Mouse (Mus musculus): ENCODE measurements at regions not wholly inside any gene's neighbourhood (a gene's known extent, or its start where the extent isn't known, plus 50 kb on each side); places are given as distances from the start of the nearest gene placed in this dataset.
"Not testable (repeated sequence)": the region's sequence is repeated elsewhere in the genome, so short reads cannot be mapped to it uniquely, and the experiment has no call there.

DNA sequence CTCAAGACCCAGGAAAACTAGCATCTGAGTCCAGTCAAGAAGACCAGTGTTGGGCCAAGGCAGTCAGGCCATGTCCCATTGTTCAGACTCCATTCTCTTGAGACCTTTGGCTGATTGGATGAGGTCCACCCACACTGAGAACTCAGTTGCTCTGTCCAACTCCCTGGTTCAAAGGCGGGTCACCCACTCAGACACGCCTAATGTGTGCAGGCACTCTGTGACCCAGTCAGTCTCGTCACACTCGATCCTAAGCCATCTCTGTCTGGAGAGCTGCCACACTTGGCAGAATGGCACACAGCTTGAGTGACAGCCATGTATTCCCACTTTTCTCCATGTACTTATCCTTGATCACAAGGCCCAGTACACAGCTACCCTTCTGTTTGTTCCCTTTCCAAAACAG is 189.8 kb upstream of the Hs6st1 start:
- DNase-seq = no peak

DNA sequence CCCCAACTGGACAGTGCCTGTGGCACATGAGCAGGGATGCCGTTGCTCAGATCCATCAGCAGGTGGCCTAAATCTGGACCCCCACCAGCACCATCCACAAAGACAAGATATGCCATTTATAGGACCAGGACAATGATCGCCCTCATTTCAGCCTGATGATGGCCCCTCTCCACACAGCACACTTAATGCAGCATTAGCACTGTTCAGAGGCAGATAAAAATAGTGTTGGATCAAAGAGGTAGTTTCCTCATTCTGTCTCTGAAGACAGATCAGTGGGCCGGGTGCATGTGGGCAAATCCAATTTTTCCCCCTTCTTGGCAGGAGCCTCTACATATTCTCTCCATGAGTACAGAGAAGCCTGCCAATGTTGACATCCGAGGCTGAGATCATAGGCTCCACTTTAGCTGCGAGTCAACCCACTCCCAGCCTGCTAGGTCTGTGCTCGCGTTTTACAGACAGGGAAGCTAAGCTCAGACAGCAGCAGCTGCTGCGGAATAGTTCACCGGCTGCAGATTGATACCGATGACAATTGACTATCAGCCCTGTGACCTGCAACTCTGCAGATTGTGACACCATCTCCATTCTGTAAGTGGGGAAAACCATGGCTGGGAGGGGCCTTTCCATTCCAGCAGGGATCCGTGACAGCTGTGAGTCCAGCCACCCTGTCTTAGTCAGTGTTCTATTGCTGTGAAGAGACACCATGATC is 188.7 kb upstream of the Hs6st1 start:
- peak; percentile 60 to 83 for DNase-seq

DNA sequence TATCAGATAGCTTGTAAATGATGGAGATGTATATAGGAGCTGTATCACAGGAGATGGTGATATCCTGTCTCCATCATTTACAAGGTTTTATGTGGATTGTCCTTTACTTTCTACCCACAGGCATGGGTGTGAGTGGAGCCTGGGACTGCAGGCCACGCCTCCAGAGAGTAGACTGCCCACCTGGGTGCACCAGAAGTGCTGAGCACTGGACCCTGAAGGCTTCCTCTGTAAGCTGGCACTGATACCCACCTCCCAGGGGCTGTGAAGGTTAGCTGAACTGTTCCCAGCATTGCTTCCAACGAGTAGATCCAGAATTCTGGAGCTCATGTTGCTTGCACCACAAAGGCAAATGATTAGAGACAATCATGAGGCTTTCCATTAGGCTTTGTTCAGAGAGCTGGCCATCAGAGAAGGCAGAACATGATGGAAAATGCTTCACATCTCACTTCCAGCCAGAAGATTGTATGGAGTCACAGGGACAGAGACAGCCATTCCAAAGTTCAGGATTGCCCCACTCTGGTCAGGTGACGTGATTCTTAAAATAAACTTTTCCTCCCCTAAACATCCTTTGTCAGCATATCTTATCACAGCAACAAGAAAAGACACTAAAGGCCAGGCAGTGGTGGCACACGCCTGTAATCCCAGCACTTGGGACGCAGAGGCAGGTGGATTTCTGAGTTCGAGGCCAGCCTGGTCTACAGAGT is 187.5 kb upstream of the Hs6st1 start:
- no peak for DNase-seq

DNA sequence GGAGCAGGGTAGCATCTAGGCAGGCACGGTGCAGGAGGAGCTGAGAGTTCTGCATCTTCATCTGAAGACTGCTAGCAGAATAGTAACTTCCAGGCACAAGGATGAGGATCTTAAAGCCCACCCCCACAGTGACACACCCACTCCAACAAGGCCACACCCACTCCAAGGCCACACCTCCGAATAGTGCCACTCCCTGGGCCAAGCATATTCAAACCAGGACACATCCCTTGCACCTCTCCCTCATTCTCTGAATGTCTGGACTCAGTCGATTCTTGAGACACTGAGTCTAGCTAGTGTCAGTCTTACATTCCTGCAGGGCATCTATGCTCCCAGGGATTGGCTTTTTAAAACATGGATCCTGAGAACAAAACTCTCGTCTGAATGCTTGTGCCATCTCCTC is 186.7 kb upstream of the Hs6st1 start:
- no peak for DNase-seq

DNA sequence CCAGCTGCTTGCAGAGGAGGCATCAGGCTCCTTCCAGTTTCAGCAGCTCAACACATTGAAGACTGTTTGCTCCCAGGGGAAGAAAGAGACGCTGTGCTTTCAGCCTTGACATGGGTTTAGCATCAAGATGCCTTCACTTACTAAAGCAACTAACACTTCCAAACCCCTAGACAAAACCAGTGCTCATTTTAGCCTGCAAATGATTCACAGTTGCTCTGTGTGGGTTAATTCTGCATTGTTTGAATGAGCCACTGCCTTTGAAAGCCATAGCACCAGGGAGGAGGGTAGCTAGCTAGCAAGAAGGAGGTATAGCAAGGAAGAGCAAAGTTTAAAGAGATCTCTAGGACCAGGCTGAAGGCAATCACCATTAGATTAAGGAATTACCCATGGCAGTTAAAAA is 186.1 kb upstream of the Hs6st1 start:
- DNase-seq = no peak

DNA sequence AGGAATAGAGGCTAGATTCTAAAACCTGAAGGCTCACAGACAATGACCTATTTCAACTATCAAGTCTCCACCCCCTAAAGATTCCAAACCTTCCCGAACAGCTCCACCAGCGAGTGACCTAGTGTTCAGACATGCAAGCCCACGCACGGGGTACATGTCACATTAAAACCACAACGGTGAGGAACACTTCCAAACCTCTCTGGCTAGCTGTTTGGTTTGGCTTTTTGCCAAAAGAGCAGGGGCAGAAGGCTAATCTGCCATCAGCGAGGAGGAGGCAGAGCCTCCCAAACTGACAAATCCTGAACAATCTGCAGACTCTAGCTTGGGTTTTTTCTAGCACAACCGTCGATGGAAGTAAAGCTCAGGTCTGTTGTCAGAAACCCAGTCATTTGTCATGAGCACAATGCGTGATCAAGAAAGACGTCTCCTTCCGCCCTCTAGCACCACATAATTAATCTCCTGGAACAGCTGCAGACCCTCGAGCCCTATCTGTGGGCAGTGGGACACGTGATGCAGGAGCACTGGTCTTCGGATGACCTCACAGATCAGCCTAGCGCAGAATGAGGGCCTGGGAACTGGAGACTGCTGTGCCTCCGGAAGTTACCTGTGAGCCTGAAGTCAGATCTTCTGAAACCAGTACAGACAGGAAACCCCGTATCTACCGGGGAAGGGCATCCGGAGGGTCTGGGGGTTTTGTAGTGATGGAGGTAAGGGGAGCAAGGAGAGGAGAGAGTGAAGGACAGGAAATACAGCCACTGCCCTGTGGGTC is 178.3 kb upstream of the Hs6st1 start:
- no peak for DNase-seq

DNA sequence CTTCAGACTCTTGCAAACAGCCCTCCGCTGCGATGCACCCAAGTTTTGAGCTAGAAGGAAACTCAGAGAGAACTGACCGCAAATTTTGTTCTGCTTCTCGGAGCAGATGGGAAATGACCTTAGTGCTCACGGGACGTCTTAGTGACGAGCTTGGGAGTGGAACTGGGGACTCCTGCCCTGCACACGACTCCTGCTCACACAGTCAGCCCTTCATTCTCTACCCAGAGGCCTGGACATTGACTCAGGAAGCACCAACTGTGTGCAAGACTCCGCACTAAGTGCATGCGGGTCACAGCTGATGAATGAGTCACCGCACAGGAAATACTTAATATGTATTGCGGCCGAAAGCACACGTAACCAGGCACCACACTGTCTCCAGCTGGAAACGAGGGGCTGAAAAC is 177.7 kb upstream of the Hs6st1 start:
- DNase-seq = no peak

DNA sequence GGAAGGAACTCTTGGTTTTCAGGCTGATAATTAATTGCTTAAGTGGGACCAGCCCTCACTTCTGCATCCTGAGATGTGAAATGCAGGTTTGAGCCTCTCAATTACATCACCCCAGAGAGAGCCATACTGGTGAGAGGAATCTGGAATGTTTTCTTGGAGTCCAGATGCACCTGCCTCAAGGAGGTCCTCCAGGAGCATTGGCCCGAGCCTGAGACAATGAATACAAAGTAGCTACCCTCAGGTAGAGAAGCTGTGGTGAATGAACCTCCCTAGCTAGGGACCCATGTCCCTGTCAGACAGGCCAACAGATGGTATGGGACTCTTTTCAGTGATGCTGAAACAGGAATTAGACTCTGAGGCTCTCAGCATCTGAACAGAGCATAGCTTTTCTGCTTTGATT is 168.7 kb upstream of the Hs6st1 start:
- DNase-seq = no peak

DNA sequence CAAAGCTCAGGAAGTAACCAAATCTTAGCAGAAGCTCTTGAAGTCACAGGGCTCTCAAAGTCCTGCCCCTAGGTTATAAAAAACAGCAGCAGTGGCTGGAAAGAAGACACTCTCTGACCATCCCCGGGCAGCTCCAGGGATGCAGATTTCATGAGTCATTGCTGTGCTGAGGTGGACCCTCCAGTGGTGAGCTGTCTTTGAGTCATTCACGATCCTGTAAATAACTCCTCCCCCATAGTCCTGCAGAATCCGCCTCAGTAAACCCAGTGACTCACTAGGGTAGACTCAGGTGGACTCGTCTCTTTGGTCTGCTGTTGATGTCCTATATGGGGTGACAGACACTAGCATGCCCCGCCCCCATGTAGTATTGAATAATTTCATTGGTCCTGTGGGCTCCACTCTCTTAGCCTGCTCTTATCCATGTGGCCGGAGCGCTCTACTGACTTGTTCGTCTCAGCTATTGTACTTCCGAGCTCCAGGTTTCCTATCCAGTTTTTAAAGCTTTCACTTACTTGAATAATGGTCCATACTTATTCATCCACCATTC is 164.1 kb upstream of the Hs6st1 start:
- DNase-seq = no peak

DNA sequence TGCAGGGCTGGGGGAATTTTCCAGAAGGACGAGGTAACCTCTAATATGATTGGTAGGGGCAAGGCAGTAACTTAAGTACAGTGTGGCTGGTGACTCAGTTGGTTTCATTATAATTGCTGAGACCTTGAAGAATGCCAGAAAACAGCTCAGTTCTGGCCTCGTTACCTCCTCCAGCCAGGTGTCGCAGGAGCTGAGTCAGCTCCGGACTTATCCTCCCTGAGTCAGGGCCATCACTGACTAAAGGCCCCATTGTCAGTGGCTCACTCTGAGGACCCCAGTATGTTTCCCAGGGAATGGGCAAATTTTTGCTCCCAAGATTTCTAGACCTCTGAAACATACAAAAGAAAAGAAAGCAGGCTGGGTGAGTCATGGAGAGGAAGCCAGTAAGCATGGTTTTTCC is 154.6 kb upstream of the Hs6st1 start:
- DNase-seq = no peak

DNA sequence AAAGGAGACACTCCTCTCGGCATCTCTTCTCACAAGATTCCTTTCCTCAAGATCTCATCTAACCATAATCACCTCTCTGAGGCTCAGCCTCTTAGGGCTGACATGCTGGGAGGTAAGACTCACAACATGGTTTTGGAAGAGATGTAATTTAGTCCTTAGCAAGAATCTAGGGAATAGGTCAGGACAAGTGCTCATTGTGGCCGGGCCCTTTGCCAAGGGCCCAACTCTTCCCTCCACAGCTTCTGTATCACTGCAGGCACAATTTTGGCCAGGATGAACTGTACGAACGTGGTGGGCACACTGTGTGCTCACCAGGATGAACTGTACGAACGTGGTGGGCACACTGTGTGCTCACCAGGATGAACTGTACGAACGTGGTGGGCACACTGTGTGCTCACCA is 154.0 kb upstream of the Hs6st1 start:
- not testable (repeated sequence) for DNase-seq

DNA sequence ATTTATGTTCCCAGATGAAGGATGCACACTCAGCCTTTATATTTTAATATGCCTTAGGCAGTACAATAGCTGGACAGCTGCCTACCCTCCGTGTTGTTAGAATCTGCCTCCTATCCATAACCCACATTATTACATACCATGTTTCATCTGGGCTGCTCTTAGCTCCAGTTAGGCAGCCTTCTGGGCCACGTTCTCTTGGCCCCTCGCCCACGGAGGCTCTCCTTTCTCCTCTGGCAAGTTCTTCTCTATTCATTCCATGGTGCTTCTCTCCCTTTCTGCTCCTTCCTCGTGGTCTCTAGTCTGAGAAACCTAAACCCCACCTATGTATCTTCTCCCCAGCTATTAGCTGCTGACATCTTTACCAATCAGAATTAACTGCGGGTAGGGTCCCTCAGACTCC is 152.7 kb upstream of the Hs6st1 start:
- DNase-seq = no peak

DNA sequence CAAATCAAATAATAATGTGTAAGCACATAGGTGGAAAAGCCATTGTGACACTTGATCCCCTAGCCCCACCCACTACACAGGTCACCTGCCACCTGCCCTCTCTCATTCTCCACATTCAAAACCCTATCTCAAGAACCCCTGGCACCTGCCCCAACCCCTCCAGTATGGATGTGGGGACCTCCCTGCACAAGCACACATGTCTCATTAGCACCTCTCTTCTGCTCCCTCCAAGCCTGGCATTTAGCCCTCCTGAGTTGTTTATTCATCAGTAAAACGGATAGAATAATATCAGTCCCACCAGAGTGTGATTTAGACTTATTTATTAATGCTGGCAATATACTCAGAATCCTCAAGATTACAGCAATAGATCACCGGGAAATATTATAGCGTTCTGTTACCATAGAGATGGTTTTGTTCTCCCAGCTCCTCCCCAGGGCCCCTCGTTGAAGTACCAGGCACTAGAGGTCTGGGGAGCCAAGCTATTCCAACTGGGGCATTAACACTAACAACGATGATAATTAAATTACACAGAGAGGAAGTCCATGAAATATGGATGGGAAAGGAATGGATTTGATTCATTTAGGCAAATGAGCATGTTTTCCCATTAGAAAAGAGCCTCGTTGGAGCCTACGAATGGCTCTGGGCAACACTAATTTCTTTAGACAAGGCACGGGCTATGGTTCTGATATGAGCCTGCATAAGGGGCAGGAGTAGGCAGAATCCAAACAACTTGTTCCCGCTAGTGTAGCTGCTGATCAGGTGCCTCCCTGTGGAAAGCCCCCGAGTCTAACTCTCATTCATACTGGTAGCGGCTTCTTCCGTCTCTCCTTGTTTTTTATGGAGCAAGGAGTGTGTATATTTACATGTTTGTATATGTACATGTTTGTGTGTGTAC is 148.1 kb upstream of the Hs6st1 start:
- DNase-seq = no peak

DNA sequence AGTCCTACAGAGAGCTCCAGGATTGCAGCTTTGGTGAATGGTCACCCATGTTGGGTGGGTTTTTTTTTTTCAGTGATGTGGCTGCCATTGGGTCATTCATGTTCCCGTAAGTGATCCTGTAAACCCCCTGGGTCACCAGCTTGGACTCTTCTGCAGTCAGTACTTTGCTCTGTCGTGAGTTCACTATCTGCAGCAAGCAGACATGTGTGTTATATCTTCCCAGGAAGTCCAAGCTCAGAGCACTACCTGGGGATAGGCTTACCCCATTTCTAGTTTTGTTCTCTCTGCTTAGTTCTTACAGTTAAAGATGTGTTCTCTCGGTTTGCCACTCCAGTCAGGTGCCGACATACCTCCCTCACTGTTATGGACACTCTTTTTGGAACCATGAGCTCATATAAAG is 143.4 kb upstream of the Hs6st1 start:
- DNase-seq = no peak

DNA sequence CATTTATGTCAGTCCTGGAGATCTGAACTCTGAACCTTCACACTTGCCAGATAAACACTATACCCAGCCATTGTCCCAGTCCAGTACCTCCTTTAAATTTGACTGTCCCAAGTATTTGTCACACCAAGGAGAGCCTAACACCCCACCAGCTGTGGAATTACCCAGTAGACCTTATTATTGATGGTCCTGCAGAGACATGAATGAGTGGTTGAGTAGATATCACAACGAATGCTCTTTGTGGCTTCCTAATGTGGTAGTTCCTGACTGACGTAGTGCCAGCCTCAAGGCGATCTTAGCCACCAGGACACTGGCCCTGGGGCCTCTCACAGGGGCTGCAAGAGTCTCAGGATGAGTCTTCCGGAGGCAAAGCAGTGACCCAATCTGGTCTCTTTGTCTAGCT is 142.9 kb upstream of the Hs6st1 start:
- no peak for DNase-seq

DNA sequence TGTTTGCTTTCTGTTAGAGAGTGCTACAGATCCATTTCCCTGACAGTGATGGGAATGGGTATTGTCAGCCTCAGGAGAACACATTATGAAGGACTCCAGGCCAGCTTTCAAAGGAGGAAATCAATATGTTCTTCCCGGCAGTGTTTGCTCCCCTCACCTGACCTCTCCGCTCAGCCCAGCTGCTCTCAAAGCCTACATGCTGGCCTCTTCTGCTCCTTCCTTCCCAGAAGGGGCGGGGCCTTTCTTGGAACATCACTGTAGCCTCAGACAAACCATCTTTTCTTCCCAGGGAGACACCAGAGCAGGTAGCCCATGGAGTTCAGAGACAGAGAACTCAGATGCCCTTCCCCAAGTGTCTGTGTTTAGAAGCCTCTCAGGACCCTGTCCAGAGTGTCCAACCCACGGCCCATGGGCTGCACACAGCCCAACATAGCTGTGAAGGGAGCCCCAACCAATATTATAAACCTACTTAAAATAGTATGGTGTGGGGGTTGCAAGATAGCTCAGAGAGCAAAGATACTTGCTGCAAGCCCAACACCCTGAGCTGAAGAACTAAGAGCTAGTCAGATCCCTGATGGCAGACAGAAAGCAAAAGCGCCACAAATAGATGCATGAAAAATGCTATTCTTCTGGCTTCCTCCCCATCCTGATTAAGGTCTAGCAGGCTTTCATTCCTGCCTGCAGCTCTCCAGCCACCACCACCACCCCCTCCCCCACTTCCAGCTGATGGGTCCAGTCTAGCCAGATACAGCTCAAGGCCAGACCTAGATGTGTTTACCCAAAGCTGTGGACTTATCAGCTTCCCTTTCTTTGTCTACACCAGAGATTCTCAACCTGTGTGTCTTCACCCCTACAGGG is 141.8 kb upstream of the Hs6st1 start:
- DNase-seq = peak; percentile 21 to 42

DNA sequence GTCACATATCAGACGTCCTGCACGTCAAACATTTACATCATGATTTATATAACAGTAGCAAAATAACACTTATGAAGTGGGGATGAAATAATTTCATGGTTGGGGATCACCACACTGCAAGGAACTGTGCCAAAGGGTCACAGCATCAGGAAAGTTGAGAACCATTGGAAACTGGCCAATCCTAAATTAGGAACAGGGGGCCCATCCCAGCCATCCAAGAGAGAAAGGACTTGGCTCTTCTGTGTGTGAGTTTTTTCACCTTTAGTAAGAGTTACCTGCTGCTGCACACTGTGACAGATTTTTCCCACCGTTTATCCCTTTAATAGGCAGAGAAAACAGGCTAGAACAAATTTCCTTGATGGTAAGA is 141.2 kb upstream of the Hs6st1 start:
- no peak for DNase-seq

DNA sequence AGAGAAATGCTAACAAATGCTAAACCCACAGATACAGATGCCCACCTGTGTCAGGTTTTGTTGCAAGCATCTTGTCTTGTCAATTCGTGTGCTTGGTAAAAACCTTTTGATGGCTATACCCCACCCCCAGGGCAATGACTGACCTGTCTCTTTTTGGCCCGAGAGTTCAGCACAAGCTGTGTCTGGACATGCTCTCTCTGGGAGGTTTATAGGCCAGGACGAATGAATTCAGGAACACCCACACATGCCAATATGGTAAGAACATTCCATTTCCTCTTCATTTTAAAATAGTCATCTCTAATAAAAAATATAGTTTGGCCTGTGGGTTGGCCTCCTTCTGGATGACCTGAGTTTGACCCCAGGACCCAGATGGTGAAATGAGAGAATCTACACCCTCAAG is 137.8 kb upstream of the Hs6st1 start:
- DNase-seq = no peak

DNA sequence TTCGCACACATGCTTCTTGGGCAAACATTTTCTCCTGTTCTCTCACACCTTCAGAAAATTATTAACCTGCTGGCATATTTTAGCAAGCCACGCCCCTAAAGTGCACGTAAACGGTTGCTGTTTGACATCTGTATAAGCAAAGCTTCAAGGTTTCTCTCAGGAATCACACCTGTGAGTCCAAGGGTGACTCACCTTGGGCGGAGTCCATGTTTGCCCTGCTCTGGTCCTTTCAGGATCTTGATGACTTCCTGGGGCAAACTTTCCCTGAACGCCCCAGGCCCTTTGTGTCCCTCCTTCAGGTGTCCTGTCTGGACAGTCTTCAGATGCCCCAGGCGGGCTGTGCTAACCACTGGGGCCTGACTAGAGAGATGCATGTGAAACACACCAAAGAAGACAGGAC is 137.1 kb upstream of the Hs6st1 start:
- DNase-seq = no peak

DNA sequence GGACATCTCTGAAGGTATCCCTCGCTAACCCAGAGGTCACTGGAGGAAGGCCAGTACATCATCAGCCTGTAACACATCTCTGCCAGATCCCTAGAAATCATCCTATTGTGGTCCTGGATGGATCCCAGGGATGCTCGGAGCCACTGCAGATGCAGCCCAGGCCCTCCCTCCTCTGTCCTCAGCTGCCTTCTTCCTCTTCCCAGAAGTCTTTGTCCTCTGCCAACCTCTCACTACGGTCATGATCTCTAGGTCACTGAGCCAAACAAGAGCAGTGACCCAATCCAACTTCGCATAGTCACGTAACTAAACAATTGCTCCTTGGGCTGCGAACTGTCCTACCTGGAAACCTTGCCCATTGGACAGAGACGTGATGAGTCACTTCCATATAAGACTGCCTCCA is 134.7 kb upstream of the Hs6st1 start:
- no peak for DNase-seq

DNA sequence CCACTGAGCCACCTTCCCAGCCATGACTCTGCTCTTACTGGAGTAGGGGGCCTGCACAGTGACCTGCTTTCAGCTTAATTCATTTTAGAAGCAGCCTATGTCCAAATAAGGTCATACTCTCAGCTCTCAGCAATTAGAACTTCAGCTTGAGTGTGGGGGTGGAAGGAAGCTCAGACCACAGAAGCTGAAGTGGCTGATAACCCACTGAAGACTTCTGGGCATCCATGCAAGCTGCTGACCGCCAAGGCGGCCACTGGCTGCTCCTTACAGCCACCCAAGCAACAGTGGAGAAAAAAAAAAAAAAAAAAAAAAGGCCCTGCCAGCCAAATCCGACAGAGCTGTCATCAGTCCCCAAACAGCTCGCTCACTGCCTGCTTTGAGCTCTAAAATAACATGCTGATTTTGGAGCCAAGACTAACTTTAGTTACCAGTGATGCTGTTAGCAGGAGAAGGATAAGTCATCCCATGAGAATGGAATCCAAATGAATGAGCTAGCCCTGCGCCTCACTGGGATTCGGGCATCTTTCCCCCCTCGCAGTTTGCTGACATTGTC is 133.0 kb upstream of the Hs6st1 start:
- DNase-seq = peak; percentile 38 to 79
